Mouse (Mus musculus): ENCODE results near the gene Lrba. TPM values are rescaled to one million over a fixed set of nuclear protein-coding genes. Genes with fewer than 3 reads are reported as not detected.

The Lrba gene
- total RNA-seq, 2 experiments from 2014 or later: 22.2 to 26.6 TPM

GRCm38 (mm10) chr3:86659326-86659725 is 434.8 kb downstream of the Lrba start:
- no peak for DNase-seq (ENCODE audit: low spot score in 2 of 2)

GRCm38 (mm10) chr3:86664399-86664798 is 439.9 kb downstream of the Lrba start:
- no peak for DNase-seq (ENCODE audit: low spot score in 2 of 2)

GRCm38 (mm10) chr3:86668146-86668545 is 443.7 kb downstream of the Lrba start:
- peak in 1 of 2 experiments; percentile 5 for DNase-seq (ENCODE audit: low spot score in 2 of 2)

- DNase-seq (ENCODE audit: low spot score in 2 of 2): no peak
Observed at GRCm38 (mm10) chr3:86677573-86678155, 453.2 kb downstream of the Lrba start.

DNA sequence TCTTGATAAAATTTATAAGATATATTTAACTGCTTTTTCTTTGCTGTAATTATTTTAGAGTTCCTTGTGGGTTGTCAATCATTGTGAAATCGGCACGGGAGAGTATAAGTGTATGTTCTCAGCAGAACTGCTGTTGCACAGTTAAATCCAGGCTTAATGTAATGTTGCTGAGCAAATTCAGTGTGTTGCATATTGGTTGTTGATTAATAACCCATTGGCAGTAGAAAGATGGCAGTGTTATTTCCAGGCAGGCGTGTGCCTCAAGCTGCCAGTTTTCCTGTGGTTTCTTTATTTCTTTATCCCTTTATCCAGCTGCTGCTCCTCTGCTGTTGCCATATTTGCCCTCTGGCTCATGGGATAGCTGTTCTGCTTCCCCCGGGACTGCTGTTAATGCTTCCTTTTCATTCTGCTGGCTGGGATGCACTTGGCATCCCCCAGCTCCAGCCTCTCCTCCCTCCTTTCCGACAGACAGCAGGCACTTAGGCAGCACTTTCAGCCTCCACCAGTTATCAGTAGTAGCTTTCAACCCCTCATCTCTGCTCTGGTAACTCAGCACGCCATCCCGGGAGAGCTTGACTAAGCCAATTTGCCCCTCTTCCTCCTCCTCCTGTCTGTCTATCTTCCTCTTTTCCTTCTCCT is 463.2 kb downstream of the Lrba start:
- DNase-seq (ENCODE audit: low spot score in 2 of 2): peak; percentile 21

GRCm38 (mm10) chr3:86688438-86688837 is 464.0 kb downstream of the Lrba start:
- no peak for DNase-seq (ENCODE audit: low spot score in 2 of 2)

- no peak for DNase-seq (ENCODE audit: low spot score in 2 of 2)
Observed at GRCm38 (mm10) chr3:86689305-86689704, 464.8 kb downstream of the Lrba start.

- DNase-seq (ENCODE audit: low spot score in 2 of 2): no peak
Observed at GRCm38 (mm10) chr3:86692779-86693178, 468.3 kb downstream of the Lrba start.

GRCm38 (mm10) chr3:86693553-86693952 is 469.1 kb downstream of the Lrba start:
- DNase-seq (ENCODE audit: low spot score in 2 of 2): no peak

- no peak for DNase-seq (ENCODE audit: low spot score in 2 of 2)
Observed at GRCm38 (mm10) chr3:86698947-86699346, 474.5 kb downstream of the Lrba start.

DNA sequence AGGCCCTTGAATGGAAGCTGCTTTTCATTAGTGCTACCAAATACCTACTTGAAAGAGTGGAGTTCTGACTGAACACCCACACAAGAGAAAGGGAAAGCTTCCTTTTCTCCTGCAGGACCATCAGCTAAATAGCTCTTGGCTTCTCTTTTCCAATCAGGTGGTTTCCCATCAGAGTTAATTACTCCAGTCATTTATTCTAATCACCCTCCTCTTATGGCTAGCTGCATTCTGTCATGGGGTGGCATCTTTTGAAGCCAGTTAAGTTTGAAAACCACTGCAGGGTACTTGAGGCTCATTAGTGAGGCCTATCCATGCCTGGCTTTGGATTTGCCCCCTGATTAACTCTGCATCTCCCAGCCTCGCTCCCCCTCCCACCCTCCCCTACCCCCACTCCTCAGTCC is 476.7 kb downstream of the Lrba start:
- DNase-seq (ENCODE audit: low spot score in 2 of 2): no peak

DNA sequence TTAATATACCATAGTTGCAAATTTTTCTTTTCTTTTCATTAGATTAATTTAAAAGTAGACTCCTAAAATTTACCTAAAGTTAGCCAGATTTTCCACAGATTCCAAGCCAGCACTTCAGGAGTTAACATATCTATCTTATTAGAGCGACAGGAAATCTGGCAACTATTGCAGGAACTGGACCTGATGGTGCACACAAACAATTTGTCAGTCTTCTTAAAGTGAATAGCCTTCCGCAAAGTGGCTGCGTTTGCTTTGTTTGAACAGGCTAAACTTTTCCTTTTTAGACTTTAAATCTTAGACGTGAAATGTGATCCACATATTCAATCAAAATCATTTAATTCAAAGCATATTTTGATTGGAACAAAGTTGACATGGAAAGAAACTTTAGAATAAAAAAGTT is 485.0 kb downstream of the Lrba start:
- DNase-seq (ENCODE audit: low spot score in 2 of 2): no peak

GRCm38 (mm10) chr3:86711530-86711929 is 487.1 kb downstream of the Lrba start:
- DNase-seq (ENCODE audit: low spot score in 2 of 2): no peak

DNA sequence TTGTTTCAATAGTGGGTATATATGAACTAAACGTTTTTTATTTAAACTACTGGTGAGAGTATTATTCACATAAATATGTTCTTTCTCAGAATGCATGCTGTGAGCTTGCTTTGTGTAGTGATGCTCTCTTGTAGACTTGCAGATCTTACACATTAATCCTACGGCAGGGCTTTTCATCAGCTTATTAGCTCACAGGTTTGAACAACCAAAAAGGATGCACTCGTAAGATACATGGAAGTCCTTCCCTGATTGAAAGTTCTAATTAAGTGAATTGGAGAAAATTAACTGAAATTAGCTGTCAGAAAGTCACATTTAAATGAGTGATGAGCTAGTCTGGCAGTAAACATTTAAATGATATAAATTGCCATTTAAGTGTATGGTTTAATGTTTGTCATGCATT is 488.3 kb downstream of the Lrba start:
- DNase-seq (ENCODE audit: low spot score in 2 of 2): no peak

GRCm38 (mm10) chr3:86714446-86714845 is 490.0 kb downstream of the Lrba start:
- DNase-seq (ENCODE audit: low spot score in 2 of 2): no peak

GRCm38 (mm10) chr3:86723415-86724298 is 499.2 kb downstream of the Lrba start:
- no peak for DNase-seq (ENCODE audit: low spot score in 2 of 2)

DNA sequence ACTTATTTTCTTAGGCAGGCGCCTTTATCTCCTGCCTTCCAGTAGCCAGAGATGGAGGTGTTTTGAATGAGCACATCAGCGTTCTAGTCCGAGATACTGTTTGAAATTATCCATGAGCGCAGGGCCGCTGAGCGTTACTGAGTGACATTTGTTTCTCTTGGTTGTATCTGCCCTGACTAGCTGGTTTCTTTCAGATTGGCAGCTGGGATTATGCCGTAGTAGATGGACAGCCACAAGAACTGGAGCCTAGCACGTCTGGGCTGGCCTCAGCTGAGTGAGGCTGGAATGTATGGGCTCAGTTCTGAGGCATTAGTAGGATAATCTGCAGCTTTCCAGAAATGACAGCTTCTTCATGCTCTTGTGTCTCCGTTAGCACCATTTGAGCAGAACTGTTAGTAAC is 500.6 kb downstream of the Lrba start:
- DNase-seq (ENCODE audit: low spot score in 2 of 2): no peak

- DNase-seq (ENCODE audit: low spot score in 2 of 2): peak in 1 of 2 experiments; percentile 20
Observed at GRCm38 (mm10) chr3:86738831-86739230, 514.4 kb downstream of the Lrba start.

GRCm38 (mm10) chr3:86739745-86740144 is 515.3 kb downstream of the Lrba start:
- DNase-seq (ENCODE audit: low spot score in 2 of 2): no peak

GRCm38 (mm10) chr3:86745348-86745747 is 520.9 kb downstream of the Lrba start:
- DNase-seq (ENCODE audit: low spot score in 2 of 2): peak in 1 of 2 experiments; percentile 64

DNA sequence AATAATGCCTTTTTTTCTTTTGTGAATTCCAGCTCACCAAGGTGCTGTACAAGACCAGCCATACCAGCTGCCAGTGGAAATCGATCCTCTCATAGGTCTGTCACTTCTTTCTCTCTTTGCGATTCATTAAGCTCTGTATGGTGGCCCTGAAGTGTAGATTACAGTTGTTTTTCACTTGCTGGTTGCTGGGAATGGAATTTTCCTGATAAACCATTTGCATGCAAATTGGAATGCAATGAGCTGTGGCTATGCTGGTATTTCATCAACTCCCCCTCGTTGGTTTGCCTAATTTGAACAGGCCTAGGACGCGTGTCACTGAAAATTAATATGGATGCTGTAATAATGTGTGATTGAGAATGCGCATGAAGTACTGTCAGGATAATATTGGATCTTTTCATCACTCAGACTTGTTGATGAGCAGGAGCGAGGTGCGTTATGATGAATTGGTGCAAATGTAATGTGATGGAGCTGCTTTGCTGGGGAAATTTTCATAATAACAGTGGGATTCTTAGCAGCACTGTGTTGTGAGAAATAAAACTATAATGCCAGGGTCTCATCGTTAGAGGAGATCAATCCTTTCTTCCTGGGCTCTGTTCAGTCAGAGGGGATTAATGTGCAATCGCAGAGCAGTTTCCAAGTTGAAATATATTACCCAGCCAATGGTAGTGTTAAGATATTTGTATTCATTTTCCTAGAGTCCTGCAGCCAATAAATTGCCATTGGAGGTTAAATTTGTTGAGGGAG is 521.5 kb downstream of the Lrba start:
- DNase-seq (ENCODE audit: low spot score in 2 of 2): no peak

Measured in layer of hippocampus, postnatal 14 days (tissue).